Mouse (Mus musculus) heart, postnatal 14 days (tissue): Measurements from ENCODE around the gene Hist1h2ab. TPM values are rescaled to one million over a fixed set of nuclear protein-coding genes. Genes with fewer than 3 reads are reported as not detected.

Experiments used
- DNase-seq, 2 experiments: peaks; one replicate each; pipeline ENCODE4 v3.0.0; 2021 to 2022
- intact Hi-C: fragments of 180-260 bp; cut with DNase I; formaldehyde crosslinking; loops from one replicate; pipeline ENCODE4 v1.15.1; 2025
- total RNA-seq, 2 experiments: library from RNA; stranded (reverse); gene quantifications; 2 replicates each; pipeline ENCODE4 v1.2.3; 2021

Gene Hist1h2ab
- total RNA-seq, 2 experiments from 2014 or later = 54.2 to 146 TPM

- peak in 1 of 2 experiments; percentile 50 for DNase-seq
- intact Hi-C loops = loop anchor here (1.0 to 10.0 kb wide), 2 partner anchors 31 to 47 kb away; partner anchors contain the start of genes Hist1h2ac and Hist1h2bc
These were observed 18.6 kb upstream of the Hist1h2ab start for GRCm38 (mm10) chr13:23732156-23732804.

- intact Hi-C loops = loop anchor here (5.0 to 10.0 kb wide), 2 partner anchors 52 to 155 kb away; partner anchors contain the start of genes Hist1h2ac, Hist1h2bc and Hist1h4d
- no peak for DNase-seq
These were observed 13.8 kb upstream of the Hist1h2ab start for GRCm38 (mm10) chr13:23737091-23737490.

GRCm38 (mm10) chr13:23738041-23738440, 12.9 kb upstream of the Hist1h2ab start:
- DNase-seq = no peak
- intact Hi-C loops = loop anchor here (2.0 to 10.0 kb wide), 3 partner anchors 53 to 156 kb away; partner anchors contain the start of genes Hist1h1e, Hist1h2ac, Hist1h2bc and Hist1h4d

GRCm38 (mm10) chr13:23738677-23739068, 12.3 kb upstream of the Hist1h2ab start, which contains the start of gene Hist1h1c:
TSS of gene Hist1h1c (plus strand) at chr13:23738808.
- DNase-seq = peak; percentile 91 to 95
- intact Hi-C loops = loop anchor here (2.0 to 10.0 kb wide), 3 partner anchors 54 to 156 kb away; partner anchors contain the start of genes Hist1h1e, Hist1h2ac, Hist1h2bc and Hist1h4d

- intact Hi-C loops = loop anchor here (2.0 to 10.0 kb wide), 3 partner anchors 54 to 157 kb away; partner anchors contain the start of genes Hist1h1e, Hist1h2ac, Hist1h2bc and Hist1h4d
- DNase-seq = peak; percentile 89
These were observed 11.6 kb upstream of the Hist1h2ab start for GRCm38 (mm10) chr13:23739069-23739921.

GRCm38 (mm10) chr13:23739922-23740252, 11.0 kb upstream of the Hist1h2ab start:
- intact Hi-C loops = loop anchor here (2.0 to 10.0 kb wide), 3 partner anchors 55 to 158 kb away; partner anchors contain the start of genes Hist1h1e, Hist1h2ac, Hist1h2bc and Hist1h4d
- no peak for DNase-seq

GRCm38 (mm10) chr13:23740256-23740840, 10.6 kb upstream of the Hist1h2ab start:
- intact Hi-C loops = no loop called here
- DNase-seq = no peak

GRCm38 (mm10) chr13:23740910-23741309, 10.0 kb upstream of the Hist1h2ab start:
- intact Hi-C loops = no loop called here
- no peak for DNase-seq

- DNase-seq = no peak
- intact Hi-C loops = no loop called here
These were observed 8.9 kb upstream of the Hist1h2ab start for GRCm38 (mm10) chr13:23742007-23742406.

- no peak for DNase-seq
- intact Hi-C loops = no loop called here
These were observed 7.7 kb upstream of the Hist1h2ab start for GRCm38 (mm10) chr13:23743215-23743614.

GRCm38 (mm10) chr13:23743963-23744362, 7.0 kb upstream of the Hist1h2ab start:
- intact Hi-C loops = no loop called here
- DNase-seq = no peak

- intact Hi-C loops = loop anchor here (5.0 kb wide), 2 partner anchors 307 to 1702 kb away; partner anchors contain the start of genes Hist1h2ag, Hist1h2bj and Hist1h4i
- no peak for DNase-seq
These were observed 6.2 kb upstream of the Hist1h2ab start for GRCm38 (mm10) chr13:23744421-23745380.

GRCm38 (mm10) chr13:23745381-23746161, 5.4 kb upstream of the Hist1h2ab start, which contains the start of gene Hist1h3c:
TSS of gene Hist1h3c (minus strand) at chr13:23745602.
- intact Hi-C loops = loop anchor here (5.0 kb wide), 2 partner anchors 308 to 1703 kb away; partner anchors contain the start of genes Hist1h2ag, Hist1h2bj and Hist1h4i
- DNase-seq = peak; percentile 81 to 88

- intact Hi-C loops = loop anchor here (5.0 kb wide), 2 partner anchors 309 to 1704 kb away; partner anchors contain the start of genes Hist1h2ag, Hist1h2bj and Hist1h4i
- peak; percentile 64 to 70 for DNase-seq
These were observed 4.5 kb upstream of the Hist1h2ab start, which contains the start of gene Hist1h2bb for GRCm38 (mm10) chr13:23746201-23747080. TSS of gene Hist1h2bb (plus strand) at chr13:23746734.

- intact Hi-C loops = loop anchor here (5.0 kb wide), 2 partner anchors 310 to 1705 kb away; partner anchors contain the start of genes Hist1h2ag, Hist1h2bj and Hist1h4i
- DNase-seq = no peak
These were observed 3.6 kb upstream of the Hist1h2ab start for GRCm38 (mm10) chr13:23747081-23747891.

GRCm38 (mm10) chr13:23747892-23748288, 3.0 kb upstream of the Hist1h2ab start:
- no peak for DNase-seq
- intact Hi-C loops = loop anchor here (5.0 kb wide), 2 partner anchors 311 to 1706 kb away; partner anchors contain the start of genes Hist1h2ag, Hist1h2bj and Hist1h4i
